Mouse (Mus musculus) lung, embryonic 14.5 days (tissue): ENCODE results near the gene Trmu. TPM values are rescaled to one million over a fixed set of nuclear protein-coding genes. Genes with fewer than 3 reads are reported as not detected.
A peak's percentile ranks its signal among the peaks of the same experiment; 100 is the strongest.

Experiments used
- ATAC-seq: fragments of 200-750 bp; cut with Nextera tagmentation; 2 replicates; pipeline ENCODE4 v1.8.0; 2017; ENCODE audit warnings: mild to moderate bottlenecking, moderate TSS enrichment, moderate library complexity; ENCODE audit not compliant: insufficient read depth
- DNase-seq: peaks from one replicate; pipeline ENCODE4 v3.0.0-alpha.2; 2015
- H3K27ac ChIP-seq: fragments of 300-500 bp; sonication (generic); 2 replicates; pipeline ENCODE4 v1.5.1; 2014; ENCODE audit warnings: low read depth, mild to moderate bottlenecking, moderate library complexity
- H3K27me3 ChIP-seq: fragments of 300-500 bp; sonication (generic); 2 replicates; pipeline ENCODE4 v1.6.1; 2014; ENCODE audit warnings: low read length, control low read depth; ENCODE audit not compliant: insufficient read depth
- H3K36me3 ChIP-seq: fragments of 300-500 bp; sonication (generic); 2 replicates; pipeline ENCODE4 v1.6.1; 2014; ENCODE audit warnings: control low read depth; ENCODE audit not compliant: insufficient read depth
- H3K4me1 ChIP-seq: fragments of 300-500 bp; sonication (generic); 2 replicates; pipeline ENCODE4 v1.6.1; 2014; ENCODE audit warnings: antibody characterized with exemption, control low read depth; ENCODE audit not compliant: insufficient read depth
- H3K4me2 ChIP-seq: fragments of 300-500 bp; sonication (generic); 2 replicates; pipeline ENCODE4 v1.6.1; 2014; ENCODE audit warnings: mild to moderate bottlenecking
- H3K4me3 ChIP-seq: fragments of 300-500 bp; sonication (generic); 2 replicates; pipeline ENCODE4 v1.5.1; 2014; ENCODE audit warnings: low read depth, low read length
- H3K9ac ChIP-seq: fragments of 300-500 bp; sonication (generic); 2 replicates; pipeline ENCODE4 v1.6.1; 2014
- H3K9me3 ChIP-seq: fragments of 300-500 bp; sonication (generic); 2 replicates; pipeline ENCODE4 v1.6.1; 2016; ENCODE audit warnings: low read depth, low read length, control low read depth
- CTCF ChIP-seq: IDR thresholded peaks from 2 replicates; pipeline ENCODE4 v1.5.1; 2016; ENCODE audit warnings: antibody characterized with exemption, low read depth
- WGBS: fragments of 180-500 bp; shearing (Covaris S2); extraction: QIAGEN DNeasy Blood & Tissue Kit; methylation state at CpG from one replicate; pipeline ENCODE4 v1.1.7; 2014; 5-methylcytosine and 5-hydroxymethylcytosine counted together
- polyA plus RNA-seq: library from polyadenylated mRNA; unstranded; fragments of >200 nt; fragmentation: Nextera tagmentation; extraction: Ambion mirVana; gene quantifications from 2 replicates; pipeline ENCODE4 v1.2.1, GENCODE M21; 2014

Gene Trmu
- polyA plus RNA-seq, 1 experiment from 2014 or later, result 36.9 TPM

DNA sequence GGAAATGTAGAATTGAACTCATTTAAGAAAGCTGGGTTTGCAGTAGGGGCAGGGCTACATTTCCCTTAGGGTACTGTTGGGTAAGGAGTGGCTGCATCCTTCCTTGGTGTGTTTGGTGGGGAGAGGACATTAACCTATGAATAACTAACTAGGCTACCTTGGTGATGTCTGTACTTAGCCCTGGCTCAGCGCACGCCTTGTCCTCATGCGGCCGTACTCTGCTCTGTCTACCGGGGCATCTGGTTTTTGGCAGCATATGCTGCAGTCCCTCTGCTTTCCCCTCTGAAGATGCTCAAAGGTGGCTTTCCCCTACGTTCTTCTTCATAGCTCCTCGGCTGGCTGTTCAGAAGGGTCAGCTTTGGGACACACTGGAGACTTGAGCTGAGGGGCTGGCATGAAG lies 1.8 kb upstream of the Trmu start:
- WGBS, result 84% methylated on average over 7 of the region's 7 CpGs
- no peak overlapping the region for H3K4me3 ChIP-seq
- no peak overlapping the region for H3K27ac ChIP-seq
- 0 out of 2 replicates have a peak, but pooled peaks cover 4% of the 10 kb centered on the region for H3K4me1 ChIP-seq
- no peaks in the 10 kb centered on the region for H3K9me3 ChIP-seq
- ATAC-seq (no peak), DNase-seq (no peak)
- no peak overlapping the region for H3K4me2 ChIP-seq
- peaks cover 51% of the 10 kb centered on the region for H3K36me3 ChIP-seq
- no peak overlapping the region for H3K9ac ChIP-seq
- no peaks in the 10 kb centered on the region for H3K27me3 ChIP-seq
- TF ChIP-seq CTCF, result no peak

DNA sequence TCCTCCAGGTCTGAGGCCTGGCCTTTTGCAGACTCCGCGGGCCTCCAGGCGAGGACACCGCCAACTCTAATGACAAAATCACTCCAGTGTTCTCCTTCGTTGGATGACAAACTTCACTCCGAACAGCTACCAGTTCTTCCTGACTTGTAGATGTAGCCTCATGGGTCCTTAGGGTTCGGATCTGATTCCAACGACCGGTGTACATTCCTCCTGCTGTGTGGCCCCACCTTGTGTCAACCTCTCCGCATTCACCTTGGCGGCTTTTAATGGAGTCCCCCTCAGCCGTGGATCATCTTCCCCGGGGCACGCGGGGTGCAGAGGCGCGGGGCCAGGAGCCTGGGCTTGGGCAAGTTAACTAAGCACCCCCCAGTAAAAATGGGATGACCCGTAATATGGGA lies 385 bp downstream of the Trmu start:
- Histone ChIP-seq H3K4me2 (peak overlapping the region; percentile 77), H3K9ac (peak overlapping the region; percentile 81), H3K27ac (peak overlapping the region; percentile 89), H3K27me3 (no peaks in the 10 kb centered on the region), H3K9me3 (no peaks in the 10 kb centered on the region), H3K36me3 (peaks cover 51% of the 10 kb centered on the region), H3K4me3 (peak overlapping the region; percentile 69), H3K4me1 (0 out of 2 replicates have a peak, but pooled peaks cover 4% of the 10 kb centered on the region)
- DNase-seq (no peak), ATAC-seq (peak; percentile 24; the same call in 1 of the 2 replicates)
- 1% methylated on average over 18 of the region's 18 CpGs for WGBS
- TF ChIP-seq CTCF, result no peak

DNA sequence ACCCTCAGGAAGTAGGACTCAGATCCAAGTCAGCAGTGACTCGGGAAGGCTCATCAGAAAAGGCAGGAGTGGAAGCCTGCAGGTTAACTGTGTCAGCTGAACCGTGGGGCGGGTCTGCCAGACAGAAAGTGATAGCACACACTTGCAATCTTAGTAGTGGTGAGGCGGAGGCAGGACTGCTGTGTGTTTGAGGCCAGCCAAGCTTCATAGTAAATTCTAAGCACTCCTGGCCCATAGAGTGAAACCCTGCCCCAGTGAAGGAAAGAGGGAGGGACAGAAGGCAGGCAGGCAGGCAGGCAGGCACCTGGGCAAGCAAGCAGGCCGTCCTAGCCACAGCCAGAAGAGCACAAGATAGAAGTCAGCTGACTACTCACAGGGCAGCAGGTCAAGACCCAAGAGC lies 6.5 kb downstream of the Trmu start:
- no peak for TF ChIP-seq CTCF
- Histone ChIP-seq H3K9me3 (no peaks in the 10 kb centered on the region), H3K9ac (no peak overlapping the region), H3K4me3 (no peak overlapping the region), H3K4me2 (no peak overlapping the region), H3K4me1 (no peaks in the 10 kb centered on the region), H3K36me3 (peaks cover 66% of the 10 kb centered on the region), H3K27me3 (no peaks in the 10 kb centered on the region), H3K27ac (no peak overlapping the region)
- DNase-seq (no peak), ATAC-seq (no peak)
- WGBS, result 80% methylated on average over 5 of the region's 5 CpGs

DNA sequence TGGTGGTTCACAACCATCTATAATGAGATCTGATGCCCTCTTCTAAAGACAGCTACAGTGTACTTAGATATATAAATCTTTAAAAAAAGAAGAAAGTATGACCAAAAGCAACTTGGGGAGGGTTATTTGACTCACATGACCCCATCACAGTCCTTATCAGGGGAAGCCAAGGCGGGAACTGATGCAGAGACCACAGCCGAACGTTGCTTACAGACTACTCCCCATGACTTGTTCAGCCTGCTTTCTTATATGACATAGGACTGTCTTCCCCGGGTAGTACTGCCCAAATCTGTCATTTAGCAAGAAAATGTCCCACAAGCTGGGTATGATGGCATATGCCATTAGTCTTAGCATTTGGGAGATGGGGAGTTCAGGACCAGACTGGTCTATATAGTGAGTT lies 10.1 kb downstream of the Trmu start:
- H3K4me3 ChIP-seq, result no peak overlapping the region
- no peaks in the 10 kb centered on the region for H3K4me1 ChIP-seq
- H3K9ac ChIP-seq, result no peak overlapping the region
- no peak for DNase-seq
- no peaks in the 10 kb centered on the region for H3K9me3 ChIP-seq
- no peaks in the 10 kb centered on the region for H3K27me3 ChIP-seq
- no peak overlapping the region for H3K27ac ChIP-seq
- WGBS, result 85% methylated on average over 4 of the region's 4 CpGs
- no peak for TF ChIP-seq CTCF
- no peak for ATAC-seq
- no peak overlapping the region for H3K4me2 ChIP-seq
- H3K36me3 ChIP-seq, result peaks cover 79% of the 10 kb centered on the region

DNA sequence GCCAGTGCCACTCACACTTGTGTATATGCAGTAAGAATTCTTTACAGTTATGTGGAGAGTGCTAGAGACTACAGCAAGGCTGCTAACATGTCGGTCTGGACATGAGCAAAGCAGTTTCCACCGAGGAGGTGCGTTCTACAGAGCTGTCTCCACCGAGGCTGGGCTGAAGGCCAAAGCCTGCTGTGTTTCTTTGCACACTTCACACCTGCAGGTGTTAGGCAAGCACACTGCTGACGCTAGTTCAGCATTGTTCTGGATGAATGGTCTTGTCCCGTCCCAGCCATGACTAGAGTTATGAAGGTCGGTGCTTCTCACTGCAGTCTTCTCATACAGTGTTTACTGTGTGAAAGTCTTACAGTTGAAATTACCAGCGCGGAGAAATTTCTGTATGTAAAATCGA lies 12.9 kb downstream of the Trmu start:
- H3K4me2 ChIP-seq, result no peak overlapping the region
- TF ChIP-seq CTCF, result no peak
- H3K36me3 ChIP-seq, result peaks cover 80% of the 10 kb centered on the region
- H3K27me3 ChIP-seq, result no peaks in the 10 kb centered on the region
- ATAC-seq (no peak), DNase-seq (no peak)
- H3K9ac ChIP-seq, result no peak overlapping the region
- H3K4me3 ChIP-seq, result no peak overlapping the region
- H3K9me3 ChIP-seq, result no peaks in the 10 kb centered on the region
- H3K4me1 ChIP-seq, result no peaks in the 10 kb centered on the region
- H3K27ac ChIP-seq, result no peak overlapping the region
- WGBS, result 81% methylated on average over 10 of the region's 10 CpGs

DNA sequence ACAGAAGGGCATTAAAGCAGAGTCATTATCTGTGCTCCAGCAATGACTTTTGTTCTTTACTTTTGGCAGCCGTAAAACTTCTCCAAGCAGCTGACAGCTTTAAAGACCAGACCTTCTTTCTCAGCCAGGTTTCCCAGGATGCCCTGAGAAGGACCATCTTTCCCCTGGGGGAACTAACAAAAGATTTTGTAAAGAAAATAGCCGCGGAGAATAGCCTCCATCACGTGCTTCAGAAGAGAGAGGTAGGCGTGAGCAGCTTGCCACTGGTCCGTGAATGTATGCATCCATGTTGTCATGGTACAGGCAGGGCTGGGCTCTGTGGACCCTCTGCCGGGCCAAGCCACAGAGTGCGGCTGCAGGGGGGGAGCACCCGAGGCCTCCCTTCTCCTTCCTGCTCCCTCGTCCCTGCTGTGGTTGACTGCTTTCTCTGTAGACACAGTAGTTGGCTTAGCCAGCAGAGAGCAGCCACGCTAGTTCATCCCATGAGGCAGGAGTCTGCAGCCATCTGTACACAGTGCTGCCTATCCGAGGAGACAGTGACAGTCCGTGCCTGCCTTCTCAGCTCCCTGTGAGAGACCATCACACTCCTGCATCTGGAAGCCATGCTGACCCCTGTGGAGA lies 13.5 kb downstream of the Trmu start:
- Histone ChIP-seq H3K36me3 (peaks cover 83% of the 10 kb centered on the region), H3K27me3 (no peaks in the 10 kb centered on the region), H3K9me3 (no peaks in the 10 kb centered on the region), H3K4me1 (no peaks in the 10 kb centered on the region), H3K27ac (no peak overlapping the region), H3K4me2 (no peak overlapping the region), H3K9ac (no peak overlapping the region), H3K4me3 (no peak overlapping the region)
- ATAC-seq (no peak), DNase-seq (no peak)
- WGBS, result 84% methylated on average over 13 of the region's 13 CpGs
- no peak for TF ChIP-seq CTCF

DNA sequence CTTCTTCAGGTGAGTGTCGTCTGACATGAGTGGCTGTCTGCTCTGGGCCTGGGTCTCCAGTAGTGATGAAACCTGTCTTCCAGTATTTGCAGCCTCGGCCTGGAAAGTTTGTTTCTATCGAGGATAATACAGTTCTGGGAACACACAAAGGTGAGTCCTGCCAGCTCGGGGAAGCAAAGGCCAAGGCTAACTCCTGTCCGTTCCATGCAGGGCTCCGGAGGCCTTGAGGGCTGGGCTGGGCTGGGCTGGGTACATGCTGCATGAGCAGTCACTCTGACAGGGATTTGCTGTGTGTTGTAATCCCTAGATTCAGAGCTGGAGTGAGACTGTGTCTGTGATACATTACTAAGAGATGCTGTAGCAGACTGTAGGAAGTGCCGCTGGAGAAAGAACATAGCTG lies 14.8 kb downstream of the Trmu start:
- no peaks in the 10 kb centered on the region for H3K9me3 ChIP-seq
- 86% methylated on average over 7 of the region's 7 CpGs for WGBS
- H3K9ac ChIP-seq, result no peak overlapping the region
- DNase-seq (no peak), ATAC-seq (no peak)
- H3K4me3 ChIP-seq, result no peak overlapping the region
- peaks cover 85% of the 10 kb centered on the region for H3K36me3 ChIP-seq
- no peak overlapping the region for H3K4me2 ChIP-seq
- TF ChIP-seq CTCF, result no peak
- no peaks in the 10 kb centered on the region for H3K4me1 ChIP-seq
- no peaks in the 10 kb centered on the region for H3K27me3 ChIP-seq
- no peak overlapping the region for H3K27ac ChIP-seq

DNA sequence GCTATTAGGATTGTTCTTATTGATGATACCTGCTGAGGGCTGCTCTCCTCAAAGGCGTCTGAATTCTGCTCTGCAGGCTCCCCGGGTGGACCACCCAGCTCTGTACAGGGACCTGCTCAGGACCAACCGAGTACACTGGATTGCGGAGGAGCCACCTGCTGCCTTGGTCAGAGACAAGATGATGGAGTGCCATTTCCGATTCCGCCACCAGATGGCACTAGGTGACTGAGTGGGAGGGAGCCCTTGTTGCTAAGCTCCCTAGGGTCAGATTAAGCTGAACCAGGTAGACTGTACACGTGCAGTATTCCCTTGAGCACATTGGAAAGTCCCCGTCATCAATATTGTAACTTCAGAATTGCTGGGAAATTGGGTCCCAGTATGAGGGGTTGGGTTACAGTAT lies 17.2 kb downstream of the Trmu start:
- DNase-seq (peak; percentile 89), ATAC-seq (peak; percentile 56)
- H3K4me2 ChIP-seq, result no peak overlapping the region
- H3K9ac ChIP-seq, result no peak overlapping the region
- H3K4me1 ChIP-seq, result no peaks in the 10 kb centered on the region
- no peaks in the 10 kb centered on the region for H3K27me3 ChIP-seq
- no peak overlapping the region for H3K27ac ChIP-seq
- TF ChIP-seq CTCF, result peak; percentile 95
- H3K36me3 ChIP-seq, result peaks cover 88% of the 10 kb centered on the region
- no peak overlapping the region for H3K4me3 ChIP-seq
- 12% methylated on average over 8 of the region's 8 CpGs for WGBS
- H3K9me3 ChIP-seq, result no peaks in the 10 kb centered on the region
